Mouse (Mus musculus): ENCODE results near the gene Lrr1. TPM values are rescaled to one million over a fixed set of nuclear protein-coding genes. Genes with fewer than 3 reads are reported as not detected.
"Not testable (repeated sequence)": the region's sequence is repeated elsewhere in the genome, so short reads cannot be mapped to it uniquely, and the experiment has no call there.

The Lrr1 gene
- polyA plus RNA-seq, 1 experiment: 2.3 TPM

GRCm38 (mm10) chr12:69164904-69165303 is 3.7 kb upstream of the Lrr1 start:
- no peak overlapping the region for H3K4me3 ChIP-seq (ENCODE audit: control insufficient read depth, low read depth, low read length)
- TF ChIP-seq CTCF (IDR thresholded peaks at IDR 0.05; ENCODE audit: control insufficient read depth, insufficient read depth, insufficient replicate concordance, low read depth, low read length): no peak
- no peak for TF ChIP-seq POLR2A (IDR thresholded peaks at IDR 0.05; ENCODE audit: control insufficient read depth, low read depth, low read length)
- no peak overlapping the region for H3K27ac ChIP-seq (ENCODE audit: control insufficient read depth, insufficient read depth, low read depth, low read length)

GRCm38 (mm10) chr12:69166861-69167581 is 1.6 kb upstream of the Lrr1 start:
- not testable (repeated sequence) for H3K27me3 ChIP-seq (ENCODE audit: control insufficient read depth, insufficient read depth, low read length); H3K36me3 ChIP-seq (ENCODE audit: control insufficient read depth, insufficient read depth, low read length); H3K4me3 ChIP-seq (ENCODE audit: control insufficient read depth, low read depth, low read length); H3K27ac ChIP-seq (ENCODE audit: control insufficient read depth, insufficient read depth, low read depth, low read length); H3K4me1 ChIP-seq (ENCODE audit: control insufficient read depth, insufficient read depth, low read length)

More at GRCm38 (mm10) chr12:69164904-69165303, 3.7 kb upstream of the Lrr1 start:
- Histone ChIP-seq H3K27me3 (ENCODE audit: control insufficient read depth, insufficient read depth, low read length) (no peaks in the 10 kb centered on the region), H3K36me3 (ENCODE audit: control insufficient read depth, insufficient read depth, low read length) (no peaks in the 10 kb centered on the region), H3K4me1 (ENCODE audit: control insufficient read depth, insufficient read depth, low read length) (peaks cover 2% of the 10 kb centered on the region)

GRCm38 (mm10) chr12:69167656-69168460 is 756 bp upstream of the Lrr1 start:
- H3K27ac ChIP-seq (ENCODE audit: control insufficient read depth, insufficient read depth, low read depth, low read length): no peak overlapping the region
- peak overlapping the region; percentile 86 for H3K4me3 ChIP-seq (ENCODE audit: control insufficient read depth, low read depth, low read length)
- no peaks in the 10 kb centered on the region for H3K36me3 ChIP-seq (ENCODE audit: control insufficient read depth, insufficient read depth, low read length)
- TF ChIP-seq CTCF (IDR thresholded peaks at IDR 0.05; ENCODE audit: control insufficient read depth, insufficient read depth, insufficient replicate concordance, low read depth, low read length) (no peak), POLR2A (IDR thresholded peaks at IDR 0.05; ENCODE audit: control insufficient read depth, low read depth, low read length) (no peak)
- peaks cover 2% of the 10 kb centered on the region for H3K4me1 ChIP-seq (ENCODE audit: control insufficient read depth, insufficient read depth, low read length)
- H3K27me3 ChIP-seq (ENCODE audit: control insufficient read depth, insufficient read depth, low read length): no peaks in the 10 kb centered on the region

GRCm38 (mm10) chr12:69171307-69171706 is 2.7 kb downstream of the Lrr1 start:
- Histone ChIP-seq H3K36me3 (ENCODE audit: control insufficient read depth, insufficient read depth, low read length) (no peaks in the 10 kb centered on the region), H3K27ac (ENCODE audit: control insufficient read depth, insufficient read depth, low read depth, low read length) (no peak overlapping the region), H3K4me1 (ENCODE audit: control insufficient read depth, insufficient read depth, low read length) (peaks cover 2% of the 10 kb centered on the region), H3K27me3 (ENCODE audit: control insufficient read depth, insufficient read depth, low read length) (no peaks in the 10 kb centered on the region), H3K4me3 (ENCODE audit: control insufficient read depth, low read depth, low read length) (no peak overlapping the region)
- TF ChIP-seq POLR2A (IDR thresholded peaks at IDR 0.05; ENCODE audit: control insufficient read depth, low read depth, low read length) (no peak), CTCF (IDR thresholded peaks at IDR 0.05; ENCODE audit: control insufficient read depth, insufficient read depth, insufficient replicate concordance, low read depth, low read length) (no peak)

- Histone ChIP-seq H3K4me1 (ENCODE audit: control insufficient read depth, insufficient read depth, low read length) (peaks cover 2% of the 10 kb centered on the region; the same call in 1 of the 2 replicates), H3K4me3 (ENCODE audit: control insufficient read depth, low read depth, low read length) (no peak overlapping the region), H3K36me3 (ENCODE audit: control insufficient read depth, insufficient read depth, low read length) (no peaks in the 10 kb centered on the region), H3K27ac (ENCODE audit: control insufficient read depth, insufficient read depth, low read depth, low read length) (no peak overlapping the region), H3K27me3 (ENCODE audit: control insufficient read depth, insufficient read depth, low read length) (no peaks in the 10 kb centered on the region)
- TF ChIP-seq CTCF (IDR thresholded peaks at IDR 0.05; ENCODE audit: control insufficient read depth, insufficient read depth, insufficient replicate concordance, low read depth, low read length) (no peak), POLR2A (IDR thresholded peaks at IDR 0.05; ENCODE audit: control insufficient read depth, low read depth, low read length) (no peak)
Measured at GRCm38 (mm10) chr12:69175975-69176374, 7.4 kb downstream of the Lrr1 start.

- no peak for TF ChIP-seq POLR2A (IDR thresholded peaks at IDR 0.05; ENCODE audit: control insufficient read depth, low read depth, low read length)
- no peak for TF ChIP-seq CTCF (IDR thresholded peaks at IDR 0.05; ENCODE audit: control insufficient read depth, insufficient read depth, insufficient replicate concordance, low read depth, low read length)
- Histone ChIP-seq H3K27me3 (ENCODE audit: control insufficient read depth, insufficient read depth, low read length) (no peaks in the 10 kb centered on the region), H3K36me3 (ENCODE audit: control insufficient read depth, insufficient read depth, low read length) (no peaks in the 10 kb centered on the region), H3K4me3 (ENCODE audit: control insufficient read depth, low read depth, low read length) (no peak overlapping the region), H3K27ac (ENCODE audit: control insufficient read depth, insufficient read depth, low read depth, low read length) (peak overlapping the region; percentile 65), H3K4me1 (ENCODE audit: control insufficient read depth, insufficient read depth, low read length) (peaks cover 2% of the 10 kb centered on the region; the same call in 1 of the 2 replicates)
Measured at GRCm38 (mm10) chr12:69177526-69177925, 8.9 kb downstream of the Lrr1 start.

GRCm38 (mm10) chr12:69179371-69179770 is 10.8 kb downstream of the Lrr1 start:
- H3K27ac ChIP-seq (ENCODE audit: control insufficient read depth, insufficient read depth, low read depth, low read length): no peak overlapping the region
- no peak overlapping the region for H3K4me3 ChIP-seq (ENCODE audit: control insufficient read depth, low read depth, low read length)
- H3K27me3 ChIP-seq (ENCODE audit: control insufficient read depth, insufficient read depth, low read length): no peaks in the 10 kb centered on the region
- peaks cover 2% of the 10 kb centered on the region; the same call in 1 of the 2 replicates for H3K4me1 ChIP-seq (ENCODE audit: control insufficient read depth, insufficient read depth, low read length)
- no peaks in the 10 kb centered on the region for H3K36me3 ChIP-seq (ENCODE audit: control insufficient read depth, insufficient read depth, low read length)
- TF ChIP-seq POLR2A (IDR thresholded peaks at IDR 0.05; ENCODE audit: control insufficient read depth, low read depth, low read length) (no peak), CTCF (IDR thresholded peaks at IDR 0.05; ENCODE audit: control insufficient read depth, insufficient read depth, insufficient replicate concordance, low read depth, low read length) (no peak)
